Mouse (Mus musculus) thymus, postnatal 14 days (tissue): ENCODE results near the gene Tmem223.

Experiments used
- DNase-seq: peaks from one replicate; pipeline ENCODE4 v3.0.0; 2021

Tmem223 gene

DNA sequence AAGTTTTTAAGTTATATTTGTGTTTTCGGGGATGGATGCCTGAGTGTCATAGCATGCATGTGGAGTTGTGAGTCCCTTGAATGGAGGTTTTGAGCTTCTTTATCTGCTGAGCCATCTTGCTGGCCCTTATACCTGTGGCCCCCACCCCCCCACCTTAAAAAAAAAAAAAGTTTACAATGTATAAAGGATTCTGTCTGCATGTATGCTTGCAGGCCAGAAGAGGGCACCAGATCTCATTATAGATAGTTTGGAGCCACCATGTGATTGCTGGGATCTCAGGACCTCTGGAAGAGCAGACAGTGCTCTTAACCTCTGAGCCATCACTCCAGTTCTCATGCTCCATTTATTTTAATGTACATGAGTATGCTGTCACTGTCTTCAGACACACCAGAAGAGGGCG, 23.4 kb upstream of the Tmem223 start:
- no peak for DNase-seq

DNA sequence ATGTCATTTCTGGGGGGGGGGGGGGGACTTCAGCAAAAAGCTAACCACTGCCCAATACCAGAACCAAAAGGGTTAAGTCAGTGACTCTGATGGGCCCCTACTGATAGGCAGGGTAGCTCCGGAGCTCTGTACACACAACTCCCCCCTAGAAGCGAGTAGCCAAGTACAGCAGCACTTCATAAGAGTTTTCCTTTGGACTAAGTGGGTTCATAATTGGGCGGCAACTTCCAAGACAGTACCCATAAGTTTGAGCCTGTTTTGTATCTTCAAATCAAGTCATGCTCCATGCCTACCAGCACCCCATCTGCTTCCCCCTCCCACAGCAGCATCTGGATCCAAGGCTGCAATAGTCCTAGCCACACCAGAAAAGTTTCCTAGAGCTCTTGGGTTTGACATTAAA, 15.1 kb upstream of the Tmem223 start:
- DNase-seq: no peak

DNA sequence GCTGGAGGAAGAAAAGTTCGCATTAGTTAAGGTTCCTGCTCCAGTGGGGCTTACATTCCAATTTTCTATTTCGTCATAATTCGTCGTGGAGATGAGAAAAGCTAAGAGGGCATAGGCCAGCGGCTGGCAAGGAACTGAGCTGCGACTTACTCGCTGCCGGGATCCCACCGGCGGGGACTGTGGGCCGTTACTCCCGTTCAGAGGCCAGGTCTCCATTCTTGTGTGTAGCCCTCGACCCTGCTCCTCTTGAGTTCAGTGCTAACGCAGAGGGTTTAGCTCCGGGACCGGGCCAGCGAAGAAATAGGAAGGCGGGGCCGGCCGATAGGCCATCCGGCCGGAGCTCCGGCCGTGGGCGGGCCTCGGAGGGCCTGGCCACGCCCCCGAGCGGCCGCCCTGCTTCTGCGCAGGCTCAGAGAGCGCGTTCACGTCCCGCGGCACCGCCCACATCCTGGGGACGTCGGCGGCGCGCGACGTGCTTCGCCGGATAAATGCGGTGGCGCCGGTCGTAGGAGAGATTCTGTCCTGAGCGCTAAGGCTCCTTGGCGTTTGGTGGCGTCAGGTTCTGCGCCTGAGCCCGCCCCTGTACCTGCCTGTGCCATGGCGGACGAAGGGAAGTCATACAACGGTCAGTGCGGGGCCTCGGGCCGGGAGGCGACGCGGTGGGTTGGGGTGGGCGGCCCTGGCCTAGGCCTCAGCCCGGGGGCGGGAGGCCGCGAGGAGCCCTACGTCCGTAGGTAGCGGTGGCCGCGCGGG, 14.0 kb upstream of the Tmem223 start, which contains the start of gene Nxf1:
Gene Nxf1, plus strand, starts transcription at position 439 of the 753 bp plus-strand sequence.
- peak; percentile 94 for DNase-seq

- peak; percentile 31 for DNase-seq
These were observed 13.3 kb upstream of the Tmem223 start for GRCm38 (mm10) chr19:8757471-8757998.

- DNase-seq: no peak
These were observed 11.9 kb upstream of the Tmem223 start for GRCm38 (mm10) chr19:8758899-8759298.

- peak; percentile 30 for DNase-seq
These were observed 10.0 kb upstream of the Tmem223 start for GRCm38 (mm10) chr19:8760757-8761156.

GRCm38 (mm10) chr19:8763276-8763675, 7.5 kb upstream of the Tmem223 start:
- no peak for DNase-seq

GRCm38 (mm10) chr19:8765562-8765961, 5.2 kb upstream of the Tmem223 start:
- DNase-seq: no peak

GRCm38 (mm10) chr19:8772996-8773395, 2.2 kb downstream of the Tmem223 start:
- no peak for DNase-seq

DNA sequence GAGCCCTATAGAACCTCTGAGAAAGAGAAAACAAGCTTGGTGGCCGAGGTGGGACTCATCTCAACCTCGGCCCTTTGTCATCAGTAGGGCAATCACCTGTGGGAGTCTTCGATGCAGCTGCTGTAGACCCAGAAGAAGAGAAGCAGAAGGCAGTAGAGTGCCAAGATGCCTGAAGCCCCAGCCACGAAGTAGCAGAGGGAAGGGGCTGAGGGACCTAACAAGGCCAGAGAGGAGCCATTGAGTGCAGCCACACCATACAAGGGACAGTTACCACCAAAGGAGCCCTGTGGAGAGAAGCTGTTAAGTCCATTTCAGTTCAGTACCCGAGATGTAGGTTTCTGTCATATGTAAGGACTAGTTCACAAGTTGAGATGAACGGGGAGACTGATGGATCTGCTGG, 2.6 kb downstream of the Tmem223 start:
- no peak for DNase-seq

DNA sequence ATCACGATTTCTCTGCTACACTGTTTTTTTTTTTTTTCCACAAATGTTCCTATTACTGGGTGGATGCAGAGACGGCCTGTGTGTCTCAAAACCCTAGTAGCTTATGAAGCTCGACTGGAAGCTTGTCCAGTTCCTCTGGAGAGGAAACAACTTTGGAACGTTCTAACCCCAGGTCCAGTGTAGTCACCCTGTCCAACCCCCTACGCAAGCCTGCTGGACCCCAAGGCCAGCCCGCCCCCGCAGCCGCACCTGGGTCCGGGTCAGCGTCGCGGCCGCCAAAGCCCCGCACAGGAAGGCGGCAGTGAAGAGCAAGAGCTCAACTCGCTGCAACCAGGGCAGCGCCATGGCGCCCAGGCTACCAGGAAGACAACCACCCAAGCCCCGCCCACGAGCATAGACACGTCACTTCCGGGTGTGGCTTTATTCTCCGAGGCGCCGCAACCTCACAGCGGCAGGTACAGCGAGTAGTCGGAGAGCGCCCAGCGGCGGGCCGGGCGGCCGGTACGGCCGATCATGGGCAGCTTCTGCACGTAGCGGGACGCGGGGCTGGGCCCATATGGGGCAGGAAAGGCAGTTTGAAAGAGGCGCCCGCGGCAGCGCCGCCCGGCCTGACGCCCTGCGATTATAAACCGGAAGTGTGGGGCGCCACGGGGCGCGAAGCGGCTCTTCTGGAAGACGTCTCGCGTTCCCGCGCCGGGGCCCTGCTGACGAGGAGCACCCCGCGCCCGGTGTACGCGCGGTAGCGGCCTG, 3.5 kb downstream of the Tmem223 start, which contains the start of gene Tmem179b:
Gene Tmem179b, minus strand, starts transcription at position 382 of the 750 bp plus-strand sequence.
- DNase-seq: peak; percentile 98

DNA sequence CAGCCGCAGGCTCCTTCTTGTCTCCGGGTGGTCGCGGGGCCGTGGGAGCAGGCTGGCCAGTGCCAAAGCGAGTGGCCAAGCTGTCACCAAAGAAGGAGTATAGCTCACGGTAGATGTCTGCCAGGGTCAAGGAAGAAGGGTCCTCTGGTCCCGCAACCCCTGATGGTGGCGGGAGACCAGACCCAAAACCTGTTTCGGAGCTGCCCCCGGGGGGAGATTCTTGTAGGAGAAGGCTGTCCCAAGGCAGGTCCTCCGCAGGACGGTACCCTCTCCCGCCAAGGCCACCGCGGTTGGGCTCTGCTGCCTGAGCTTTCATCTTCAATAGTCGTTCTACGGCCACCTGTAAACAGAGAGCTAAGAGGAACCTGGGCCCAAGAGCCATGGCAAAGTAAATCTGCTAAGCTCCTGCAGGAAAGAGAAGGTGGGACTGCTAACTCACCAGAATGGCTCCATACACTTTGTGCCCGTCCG, 4.2 kb downstream of the Tmem223 start:
- DNase-seq: no peak

- peak; percentile 92 for DNase-seq
These were observed 15.4 kb downstream of the Tmem223 start, which contains the start of gene Taf6l for GRCm38 (mm10) chr19:8786008-8786781. Taf6l (minus strand) TSS chr19:8786417.

GRCm38 (mm10) chr19:8788521-8788920, 17.7 kb downstream of the Tmem223 start:
- DNase-seq: no peak

GRCm38 (mm10) chr19:8789171-8789570, 18.4 kb downstream of the Tmem223 start:
- DNase-seq: no peak

DNA sequence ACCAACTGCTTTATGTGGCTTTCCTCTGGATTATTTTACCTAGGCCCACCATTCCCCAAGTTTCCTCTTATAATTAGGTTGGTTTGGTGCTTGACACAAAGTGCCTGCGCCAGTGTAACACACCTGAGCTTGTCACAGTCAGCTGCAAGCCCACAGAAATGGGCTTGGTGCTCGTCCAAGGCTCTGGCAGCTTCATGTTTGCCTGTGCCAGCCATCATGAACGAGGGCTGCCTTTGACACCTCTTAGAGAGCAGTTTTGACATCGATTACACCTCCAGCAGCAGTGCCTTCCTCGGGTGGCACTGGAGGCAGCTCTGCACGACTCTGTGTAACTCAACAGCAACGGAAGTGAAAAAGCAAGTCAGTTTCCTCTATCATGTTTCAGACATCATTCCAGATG, 19.4 kb downstream of the Tmem223 start:
- no peak for DNase-seq

DNA sequence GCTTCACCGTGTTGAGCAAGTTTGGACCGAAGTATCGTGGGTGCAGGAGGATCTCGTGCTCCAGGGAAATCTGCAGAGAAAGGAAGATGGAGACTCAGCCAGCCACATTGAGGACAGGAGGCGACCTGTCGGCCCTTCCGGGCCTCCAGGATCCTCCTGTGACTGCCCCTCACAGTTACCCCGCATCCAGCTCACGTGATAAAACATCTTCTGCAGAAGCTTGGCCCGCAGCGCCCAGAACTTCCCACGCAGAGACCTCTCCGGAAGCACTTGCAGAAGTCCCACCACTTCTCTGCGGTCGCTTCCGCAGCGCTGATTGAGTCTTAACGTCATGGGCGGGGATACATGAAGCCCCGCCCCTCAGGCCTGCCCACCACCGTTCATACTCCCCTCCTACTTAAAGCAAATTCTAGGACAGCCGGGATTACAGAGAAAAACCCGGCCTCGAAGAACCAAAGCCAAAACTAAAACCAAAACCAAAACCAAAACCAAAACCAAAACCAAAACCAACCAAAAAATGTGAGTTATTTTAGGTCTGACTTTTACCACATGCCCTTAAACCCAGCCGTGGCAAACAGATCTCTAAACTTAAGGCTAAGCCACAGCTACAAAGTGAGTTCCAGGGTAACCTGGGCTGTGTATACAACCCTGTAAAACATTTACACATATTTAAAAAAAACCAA, 27.6 kb downstream of the Tmem223 start, which contains the start of gene Polr2g:
Gene Polr2g, minus strand, starts transcription at position 314 of the 683 bp plus-strand sequence.
- peak; percentile 92 for DNase-seq

GRCm38 (mm10) chr19:8798947-8799315, 28.1 kb downstream of the Tmem223 start:
- no peak for DNase-seq

GRCm38 (mm10) chr19:8802130-8802821, 31.5 kb downstream of the Tmem223 start, which contains the start of gene Zbtb3:
Zbtb3 (plus strand) TSS chr19:8802555.
- peak; percentile 92 for DNase-seq

DNA sequence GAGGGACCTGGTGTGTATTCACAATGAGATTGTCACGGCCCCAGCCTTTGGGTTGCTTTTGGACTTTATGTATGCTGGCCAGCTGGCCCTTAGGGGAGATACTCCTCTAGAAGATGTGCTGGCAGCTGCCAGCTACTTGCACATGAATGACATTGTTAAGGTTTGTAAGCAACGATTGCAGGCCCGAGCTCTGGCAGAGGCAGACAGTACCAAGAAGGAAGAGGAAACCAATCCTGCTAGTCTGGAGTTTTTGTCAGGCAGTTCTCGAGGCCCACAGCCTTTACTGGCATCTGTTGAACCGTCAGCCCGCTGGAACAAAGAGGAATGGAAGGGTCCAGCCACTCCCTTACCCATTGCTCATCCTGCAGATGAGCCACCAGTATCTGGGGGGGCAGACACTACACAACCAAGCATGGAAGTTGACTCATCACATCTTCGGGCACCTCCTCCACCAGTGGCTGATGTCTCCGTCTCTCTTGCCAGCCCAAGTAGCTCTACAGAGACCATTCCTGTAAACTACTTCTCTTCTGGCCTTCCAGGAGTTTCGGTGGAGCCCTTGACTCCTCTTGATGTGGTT, 32.5 kb downstream of the Tmem223 start:
- no peak for DNase-seq
